Mouse (Mus musculus) lung, embryonic 14.5 days (tissue): ENCODE data around the gene Slc5a10. TPM values are rescaled to one million over a fixed set of nuclear protein-coding genes. Genes with fewer than 3 reads are reported as not detected.

Experiments used
- ATAC-seq: fragments of 200-750 bp; cut with Nextera tagmentation; 2 replicates; pipeline ENCODE4 v1.8.0; 2017; ENCODE audit warnings: mild to moderate bottlenecking, moderate TSS enrichment, moderate library complexity; ENCODE audit not compliant: insufficient read depth
- DNase-seq: peaks from one replicate; pipeline ENCODE4 v3.0.0-alpha.2; 2015
- H3K27ac ChIP-seq: fragments of 300-500 bp; sonication (generic); 2 replicates; pipeline ENCODE4 v1.5.1; 2014; ENCODE audit warnings: low read depth, mild to moderate bottlenecking, moderate library complexity
- H3K27me3 ChIP-seq: fragments of 300-500 bp; sonication (generic); 2 replicates; pipeline ENCODE4 v1.6.1; 2014; ENCODE audit warnings: low read length, control low read depth; ENCODE audit not compliant: insufficient read depth
- H3K36me3 ChIP-seq: fragments of 300-500 bp; sonication (generic); 2 replicates; pipeline ENCODE4 v1.6.1; 2014; ENCODE audit warnings: control low read depth; ENCODE audit not compliant: insufficient read depth
- H3K4me1 ChIP-seq: fragments of 300-500 bp; sonication (generic); 2 replicates; pipeline ENCODE4 v1.6.1; 2014; ENCODE audit warnings: antibody characterized with exemption, control low read depth; ENCODE audit not compliant: insufficient read depth
- H3K4me2 ChIP-seq: fragments of 300-500 bp; sonication (generic); 2 replicates; pipeline ENCODE4 v1.6.1; 2014; ENCODE audit warnings: mild to moderate bottlenecking
- H3K4me3 ChIP-seq: fragments of 300-500 bp; sonication (generic); 2 replicates; pipeline ENCODE4 v1.5.1; 2014; ENCODE audit warnings: low read depth, low read length
- H3K9ac ChIP-seq: fragments of 300-500 bp; sonication (generic); 2 replicates; pipeline ENCODE4 v1.6.1; 2014
- H3K9me3 ChIP-seq: fragments of 300-500 bp; sonication (generic); 2 replicates; pipeline ENCODE4 v1.6.1; 2016; ENCODE audit warnings: low read depth, low read length, control low read depth
- CTCF ChIP-seq: IDR thresholded peaks from 2 replicates; pipeline ENCODE4 v1.5.1; 2016; ENCODE audit warnings: antibody characterized with exemption, low read depth
- WGBS: fragments of 180-500 bp; shearing (Covaris S2); extraction: QIAGEN DNeasy Blood & Tissue Kit; methylation state at CpG from one replicate; pipeline ENCODE4 v1.1.7; 2014; 5-methylcytosine and 5-hydroxymethylcytosine counted together
- polyA plus RNA-seq: library from polyadenylated mRNA; unstranded; fragments of >200 nt; fragmentation: Nextera tagmentation; extraction: Ambion mirVana; gene quantifications from 2 replicates; pipeline ENCODE4 v1.2.1, GENCODE M21; 2014

Slc5a10 gene
- polyA plus RNA-seq, 1 experiment from 2014 or later = not detected

DNA sequence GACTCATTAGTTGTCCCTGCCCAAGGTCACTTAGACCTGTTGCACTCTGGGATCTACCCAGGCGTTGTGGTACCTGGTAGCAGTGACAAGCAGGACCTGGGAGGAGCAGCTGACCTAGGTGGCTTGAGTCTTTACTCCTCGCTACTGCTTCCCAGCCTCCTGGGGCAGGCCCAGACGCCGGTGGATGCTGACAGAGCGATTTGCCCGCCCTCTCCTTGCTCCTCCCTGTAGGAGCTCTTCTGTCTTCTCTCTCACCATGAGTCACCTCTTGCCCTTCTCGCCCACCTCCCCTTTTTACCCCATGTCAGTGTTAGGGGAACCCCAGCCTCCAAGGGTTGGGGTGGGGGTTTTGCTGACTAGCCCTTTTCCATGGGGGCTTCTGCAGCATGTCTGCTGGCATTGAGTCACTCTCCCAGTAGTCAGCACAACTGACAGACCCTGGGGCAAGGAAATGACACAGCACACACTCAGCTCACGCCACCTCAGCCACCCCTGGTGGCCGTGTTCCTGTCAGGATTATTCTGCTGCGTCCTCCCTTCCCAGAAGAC lies 33.6 kb downstream of the Slc5a10 start:
- Histone ChIP-seq H3K27ac (no peak overlapping the region), H3K4me2 (no peak overlapping the region; the same call in 1 of the 2 replicates), H3K27me3 (peaks cover 35% of the 10 kb centered on the region), H3K4me1 (0 out of 2 replicates have a peak, but pooled peaks cover 6% of the 10 kb centered on the region), H3K9ac (no peak overlapping the region), H3K9me3 (no peaks in the 10 kb centered on the region), H3K36me3 (no peaks in the 10 kb centered on the region), H3K4me3 (no peak overlapping the region)
- no peak for TF ChIP-seq CTCF
- WGBS = 53% methylated on average over 10 of the region's 10 CpGs
- no peak for DNase-seq
- no peak for ATAC-seq

DNA sequence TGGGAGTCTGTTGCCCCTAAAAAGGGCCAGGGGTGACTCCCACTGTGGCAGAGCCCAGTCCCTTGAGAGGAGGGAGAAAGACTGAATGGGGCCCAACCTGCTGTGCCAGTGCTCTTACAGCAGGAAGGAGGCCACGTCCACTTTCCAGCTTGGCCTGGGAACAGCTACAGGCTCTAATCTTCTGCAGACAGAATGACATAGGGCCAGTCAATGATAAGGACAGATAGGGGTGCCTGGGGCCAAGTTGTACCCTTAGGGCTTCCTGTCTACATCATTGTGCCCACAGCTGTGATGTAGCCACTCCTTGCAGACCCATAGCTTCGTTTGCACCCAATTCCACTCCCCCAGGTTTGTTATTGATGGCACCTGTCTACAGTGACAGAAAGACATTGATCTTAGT lies 34.5 kb downstream of the Slc5a10 start:
- 0 out of 2 replicates have a peak, but pooled peaks cover 6% of the 10 kb centered on the region for H3K4me1 ChIP-seq
- H3K27ac ChIP-seq = no peak overlapping the region
- 38% methylated on average over 2 of the region's 2 CpGs for WGBS
- H3K9ac ChIP-seq = no peak overlapping the region
- TF ChIP-seq CTCF = no peak
- ATAC-seq (no peak), DNase-seq (no peak)
- peak overlapping the region; percentile 70; the same call in 1 of the 2 replicates for H3K4me2 ChIP-seq
- no peak overlapping the region; the same call in 1 of the 2 replicates for H3K4me3 ChIP-seq
- H3K27me3 ChIP-seq = peaks cover 35% of the 10 kb centered on the region
- H3K36me3 ChIP-seq = no peaks in the 10 kb centered on the region
- H3K9me3 ChIP-seq = no peaks in the 10 kb centered on the region

DNA sequence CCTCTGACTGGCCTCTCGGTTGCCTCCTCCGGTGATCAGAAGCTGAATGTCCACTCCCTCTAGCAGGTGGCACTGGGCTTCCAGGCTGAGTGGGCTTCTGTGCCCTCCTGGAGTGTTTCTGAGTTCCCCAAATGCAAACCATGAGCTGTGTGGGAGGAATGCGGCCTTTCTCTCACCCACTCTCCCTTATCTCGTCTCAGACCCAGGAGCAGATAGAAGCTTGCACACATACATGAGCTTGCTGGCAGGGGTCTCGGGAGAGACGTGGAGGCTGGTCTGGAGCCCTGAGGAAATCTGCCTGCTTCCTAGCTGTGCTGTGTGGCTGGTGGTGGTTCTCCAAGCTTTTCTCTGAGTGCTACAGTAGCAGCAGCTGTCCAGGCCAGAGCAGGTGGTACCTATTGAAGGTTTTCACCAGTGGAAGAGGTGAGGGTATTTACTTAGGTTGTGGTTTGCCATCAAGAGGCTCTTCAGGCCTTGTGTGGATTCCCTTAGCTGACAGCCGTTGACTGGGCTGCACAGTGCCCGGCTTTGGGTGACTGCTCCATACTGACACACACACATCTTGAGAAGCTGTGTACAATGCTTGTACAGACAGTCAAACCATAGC lies 35.4 kb downstream of the Slc5a10 start:
- TF ChIP-seq CTCF = no peak

DNA sequence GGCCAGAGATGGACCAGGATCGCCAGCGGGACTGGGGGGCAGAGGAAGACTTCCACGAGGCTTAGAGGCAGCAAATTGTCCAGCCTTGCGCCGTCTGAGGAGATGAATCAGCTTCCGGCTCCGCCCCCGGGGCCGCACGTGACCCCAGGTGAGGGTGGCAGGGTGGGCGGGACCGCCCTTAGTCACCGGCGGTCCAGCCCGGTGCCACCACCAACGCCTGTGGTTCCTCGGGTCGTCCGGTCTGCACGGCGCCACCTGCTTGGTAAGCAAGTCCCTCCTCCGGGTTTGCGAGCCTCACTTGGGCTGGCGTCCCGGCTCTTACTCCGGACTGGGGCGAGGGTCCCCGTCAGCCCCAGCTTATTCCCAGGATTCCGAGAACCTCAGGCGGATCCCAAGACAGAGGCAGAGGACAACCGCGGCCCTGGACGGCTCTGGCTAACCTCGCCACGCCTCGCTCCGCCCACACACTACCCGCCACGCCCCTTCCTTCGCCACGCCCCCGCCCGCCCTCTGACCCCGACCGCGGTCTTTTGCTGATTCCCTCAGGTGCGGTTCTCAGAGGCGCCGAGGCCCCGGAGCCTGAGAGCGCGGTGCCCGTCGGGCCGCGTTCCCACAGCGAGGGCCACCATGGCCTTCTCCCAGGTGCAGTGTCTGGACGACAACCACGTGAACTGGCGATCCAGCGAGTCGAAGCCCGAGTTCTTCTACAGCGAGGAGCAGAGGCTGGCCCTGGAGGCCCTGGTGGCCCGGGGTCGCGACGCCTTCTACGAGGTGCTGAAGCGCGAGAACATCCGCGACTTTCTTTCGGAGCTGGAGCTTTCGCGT lies 36.5 kb downstream of the Slc5a10 start, which contains the start of gene Fam83g:
Gene Fam83g (plus strand): TSS at position 185 of the 825 bp plus-strand sequence.
- Histone ChIP-seq H3K27me3 (peaks cover 35% of the 10 kb centered on the region), H3K4me2 (peak within 1 kb of the TSS; percentile 70), H3K9ac (peak within 1 kb of the TSS; percentile 42), H3K27ac (peak within 1 kb of the TSS; percentile 12; the same call in 1 of the 2 replicates), H3K36me3 (no peaks in the 10 kb centered on the region), H3K9me3 (no peaks in the 10 kb centered on the region), H3K4me3 (peak within 1 kb of the TSS; percentile 42), H3K4me1 (0 out of 2 replicates have a peak, but pooled peaks cover 6% of the 10 kb centered on the region)
- peak; percentile 60 for DNase-seq
- WGBS = 1% methylated on average over 74 of the region's 76 CpGs
- ATAC-seq = peak; percentile 53
- no peak for TF ChIP-seq CTCF

More for the DNA sequence above, 35.4 kb downstream of the Slc5a10 start:
- Histone ChIP-seq H3K9me3 (no peaks in the 10 kb centered on the region), H3K4me3 (peak overlapping the region; percentile 42), H3K36me3 (no peaks in the 10 kb centered on the region), H3K4me1 (0 out of 2 replicates have a peak, but pooled peaks cover 6% of the 10 kb centered on the region), H3K27ac (peak overlapping the region; percentile 18; the same call in 1 of the 2 replicates), H3K4me2 (peak overlapping the region; percentile 70), H3K9ac (no peak overlapping the region), H3K27me3 (peaks cover 35% of the 10 kb centered on the region)
- peak; percentile 21 for DNase-seq
- ATAC-seq = peak; percentile 53
- WGBS = 38% methylated on average over 8 of the region's 8 CpGs

DNA sequence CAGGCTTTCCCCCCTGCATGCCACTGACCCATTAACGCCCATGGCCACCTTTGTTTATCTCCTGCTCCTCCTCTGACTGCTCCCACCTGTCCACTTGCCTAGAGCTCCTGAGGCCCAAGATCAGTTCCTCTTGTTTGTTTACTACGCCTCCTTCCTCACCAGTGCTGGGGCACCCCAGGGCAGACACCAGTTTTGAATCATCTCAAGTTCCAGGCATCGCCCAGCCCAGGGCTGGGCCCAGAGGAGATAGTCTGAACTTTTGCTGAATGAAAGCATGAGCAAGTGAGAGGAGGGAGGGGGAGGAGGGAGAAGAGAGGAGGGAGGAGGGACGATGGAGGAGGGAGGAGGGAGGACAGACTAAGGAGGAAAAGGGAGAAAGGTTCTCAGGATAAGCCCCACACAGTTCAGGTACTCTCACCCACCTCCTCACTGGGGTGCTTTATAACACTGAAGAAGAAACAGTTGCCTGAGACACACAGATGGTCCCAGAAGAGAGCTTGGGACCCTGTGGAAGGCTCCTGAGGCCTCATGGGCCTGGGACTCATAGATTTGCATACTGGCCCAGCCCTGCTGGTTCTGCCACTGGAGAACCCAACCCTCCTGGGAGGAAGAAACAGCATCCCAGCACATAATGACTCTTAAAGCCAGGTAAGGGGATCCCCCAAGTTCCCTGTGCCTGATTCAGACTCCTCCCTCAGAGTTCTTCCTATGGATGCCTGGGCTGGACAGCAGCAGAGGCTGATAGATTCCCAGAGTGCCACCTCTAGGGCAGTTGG lies 41.3 kb downstream of the Slc5a10 start:
- Histone ChIP-seq H3K4me3 (no peak overlapping the region), H3K4me1 (peaks cover 10% of the 10 kb centered on the region), H3K4me2 (no peak overlapping the region), H3K27ac (no peak overlapping the region), H3K36me3 (no peaks in the 10 kb centered on the region), H3K9ac (no peak overlapping the region), H3K9me3 (no peaks in the 10 kb centered on the region), H3K27me3 (peaks cover 15% of the 10 kb centered on the region)
- DNase-seq = no peak
- WGBS = 40% methylated on average over 4 of the region's 4 CpGs
- TF ChIP-seq CTCF = no peak
- no peak for ATAC-seq

DNA sequence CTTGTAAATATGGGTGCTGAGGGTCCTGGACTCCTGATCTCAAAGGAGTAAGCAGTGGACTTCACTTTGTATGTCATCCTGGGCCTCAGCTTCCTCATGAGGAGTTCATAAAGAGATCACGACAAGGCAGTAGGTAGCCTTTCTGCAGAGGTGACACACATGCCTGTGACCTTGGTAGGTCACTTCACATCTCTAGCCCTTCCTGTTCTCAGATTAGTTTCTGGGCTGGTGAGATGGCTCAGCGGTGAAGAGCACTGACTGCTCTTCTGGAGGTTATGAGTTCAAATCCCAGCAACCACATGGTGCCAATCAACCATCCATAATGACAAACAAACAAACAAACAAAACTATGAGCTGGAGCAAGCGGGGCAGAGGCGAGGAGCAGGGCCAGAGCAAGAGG lies 42.9 kb downstream of the Slc5a10 start:
- ATAC-seq (no peak), DNase-seq (no peak)
- Histone ChIP-seq H3K27ac (no peak overlapping the region), H3K4me2 (no peak overlapping the region), H3K4me3 (no peak overlapping the region), H3K27me3 (no peaks in the 10 kb centered on the region; the same call in 1 of the 2 replicates), H3K4me1 (peaks cover 12% of the 10 kb centered on the region), H3K9ac (no peak overlapping the region), H3K36me3 (no peaks in the 10 kb centered on the region), H3K9me3 (no peaks in the 10 kb centered on the region)
- 77% methylated on average over 4 of the region's 4 CpGs for WGBS
- TF ChIP-seq CTCF = no peak
